Mouse (Mus musculus): Measurements from ENCODE around the gene U2af1. TPM values are rescaled to one million over a fixed set of nuclear protein-coding genes. Genes with fewer than 3 reads are reported as not detected.

U2af1 gene
- polyA plus RNA-seq, 1 experiment from 2014 or later: 162 TPM

Other genes with a start within 250 kb of the U2af1 start
- gene Wdr4, start 138.9 kb downstream of the U2af1 start, polyA plus RNA-seq (2014; fragmentation: Nextera tagmentation; extraction: Ambion mirVana): 49.1 and 53.1 TPM in 2 replicates
- gene Ndufv3, start 138.8 kb downstream of the U2af1 start, polyA plus RNA-seq (2014; fragmentation: Nextera tagmentation; extraction: Ambion mirVana): 386 and 427 TPM in 2 replicates
- 39.4 and 43.5 TPM in 2 replicates for gene Pknox1, start 94.2 kb downstream of the U2af1 start, polyA plus RNA-seq (2014; fragmentation: Nextera tagmentation; extraction: Ambion mirVana)
- gene Cbs, start 21.7 kb downstream of the U2af1 start, polyA plus RNA-seq (2014; fragmentation: Nextera tagmentation; extraction: Ambion mirVana): 2.1 and 5.9 TPM in 2 replicates
- gene Cryaa, start 18.9 kb upstream of the U2af1 start, polyA plus RNA-seq (2014; fragmentation: Nextera tagmentation; extraction: Ambion mirVana): 0.13 and 0.14 TPM in 2 replicates
- 9.2 and 11.9 TPM in 2 replicates for gene Sik1, start 196.9 kb upstream of the U2af1 start, polyA plus RNA-seq (2014; fragmentation: Nextera tagmentation; extraction: Ambion mirVana)

Measured in intestine, embryonic 14.5 days (tissue).